Mouse (Mus musculus) intestine, postnatal 0 days (tissue): ENCODE results near the gene Brca1. TPM values are rescaled to one million over a fixed set of nuclear protein-coding genes. Genes with fewer than 3 reads are reported as not detected.

Experiments
- ATAC-seq: fragments of 200-750 bp; cut with Nextera tagmentation; 2 replicates; pipeline ENCODE4 v1.8.0; 2017; ENCODE audit warnings: mild to moderate bottlenecking, moderate TSS enrichment, moderate library complexity
- H3K27ac ChIP-seq: fragments of 300-500 bp; sonication (generic); 2 replicates; pipeline ENCODE4 v1.5.1; 2014; ENCODE audit warnings: mild to moderate bottlenecking, low read depth, low read length, moderate library complexity
- H3K27me3 ChIP-seq: fragments of 300-500 bp; sonication (generic); replicated peaks from 2 replicates; pipeline ENCODE4 v1.6.1; 2014; ENCODE audit warnings: low read length, mixed read lengths; ENCODE audit not compliant: control insufficient read depth, insufficient read depth
- H3K36me3 ChIP-seq: fragments of 300-500 bp; sonication (generic); 2 replicates; pipeline ENCODE4 v1.6.1; 2014; ENCODE audit warnings: mild to moderate bottlenecking, moderate library complexity; ENCODE audit not compliant: control insufficient read depth, insufficient read depth
- H3K4me1 ChIP-seq: fragments of 300-500 bp; sonication (generic); replicated peaks from 2 replicates; pipeline ENCODE4 v1.6.1; 2014; ENCODE audit warnings: antibody characterized with exemption, low read length, mixed read lengths; ENCODE audit not compliant: control insufficient read depth, insufficient read depth
- H3K4me2 ChIP-seq: fragments of 300-500 bp; sonication (generic); replicated peaks from 2 replicates; pipeline ENCODE4 v1.6.1; 2014; ENCODE audit warnings: low read depth, mild to moderate bottlenecking, moderate library complexity
- H3K4me3 ChIP-seq: fragments of 300-500 bp; sonication (generic); 2 replicates; pipeline ENCODE4 v1.5.1; 2014; ENCODE audit warnings: low read depth, low read length
- H3K9ac ChIP-seq: fragments of 300-500 bp; sonication (generic); 2 replicates; pipeline ENCODE4 v1.6.1; 2014; ENCODE audit warnings: mild to moderate bottlenecking, low read depth, low read length
- H3K9me3 ChIP-seq: fragments of 300-500 bp; sonication (generic); 2 replicates; pipeline ENCODE4 v1.6.1; 2016; ENCODE audit warnings: mixed run types; ENCODE audit not compliant: control insufficient read depth
- CTCF ChIP-seq: sonication (generic); IDR thresholded peaks from 2 replicates; pipeline ENCODE4 v1.5.1; 2016; ENCODE audit warnings: low read depth, mild to moderate bottlenecking, control low read depth, antibody characterized with exemption, moderate library complexity
- WGBS: fragments of 180-500 bp; shearing (Covaris S2); extraction: QIAGEN DNeasy Blood & Tissue Kit; methylation state at CpG from one replicate; pipeline ENCODE4 v1.1.7; 2014; 5-methylcytosine and 5-hydroxymethylcytosine counted together
- polyA plus RNA-seq: library from polyadenylated mRNA; unstranded; fragments of >200 nt; fragmentation: Nextera tagmentation; extraction: Ambion mirVana; gene quantifications from 2 replicates; pipeline ENCODE4 v1.2.1, GENCODE M21; 2015

The Brca1 gene
- polyA plus RNA-seq, 1 experiment from 2014 or later: 2.3 TPM

DNA sequence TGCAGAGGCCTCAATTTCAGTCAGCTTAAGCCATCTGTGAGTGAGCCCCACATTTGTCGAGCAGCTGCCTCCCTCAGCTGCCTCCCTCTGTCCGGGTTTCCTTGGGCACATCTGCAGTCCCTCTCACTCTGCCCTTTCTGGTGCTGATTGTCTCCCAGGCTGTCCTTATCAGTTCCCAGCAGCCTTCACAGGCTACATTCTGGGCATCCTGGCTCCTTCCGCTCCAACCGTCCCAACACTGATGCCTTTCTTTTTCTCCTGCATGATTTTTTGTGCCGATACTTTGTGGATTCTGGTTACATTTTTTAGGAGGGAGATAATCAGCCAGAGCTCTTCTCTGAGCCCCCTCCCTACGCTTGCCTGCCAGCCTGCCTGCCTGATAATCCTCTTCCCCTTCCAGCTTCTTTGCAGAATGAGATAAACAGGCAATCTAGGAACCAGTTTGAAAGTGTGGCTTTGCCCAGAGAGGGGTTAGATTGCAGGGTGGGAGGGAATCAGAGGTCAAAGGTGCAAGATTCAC lies 66.2 kb downstream of the Brca1 start:
- no peak for ATAC-seq
- Histone ChIP-seq H3K27me3 (no peaks in the 10 kb centered on the region), H3K9ac (no peak overlapping the region), H3K9me3 (no peaks in the 10 kb centered on the region), H3K4me3 (no peak overlapping the region), H3K27ac (peak overlapping the region; percentile 21; the same call in 1 of the 2 replicates), H3K4me1 (0 out of 2 replicates have a peak, but pooled peaks cover 2% of the 10 kb centered on the region), H3K36me3 (peaks cover 21% of the 10 kb centered on the region; the same call in 1 of the 2 replicates), H3K4me2 (no peak overlapping the region)
- TF ChIP-seq CTCF: no peak
- 31% methylated on average over 6 of the region's 6 CpGs for WGBS

DNA sequence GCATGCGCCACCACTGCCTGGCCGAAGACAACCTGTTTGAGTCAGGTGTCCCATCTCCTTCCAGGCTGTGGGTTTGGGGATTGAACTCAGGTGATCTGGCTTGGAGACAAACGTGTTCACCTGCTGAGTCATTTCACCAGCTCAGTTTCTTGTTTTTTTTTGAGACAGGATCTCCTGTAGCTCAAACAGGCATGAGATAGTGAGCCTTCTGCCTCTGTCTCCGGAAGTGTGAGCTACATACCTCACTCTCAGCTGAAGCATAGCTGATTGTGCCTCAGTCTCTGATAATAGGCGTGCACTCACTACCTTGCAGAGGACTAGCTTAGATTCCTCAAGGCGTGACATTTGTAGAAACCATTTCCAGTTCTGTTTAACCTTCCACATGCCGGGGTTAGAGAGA lies 66.9 kb downstream of the Brca1 start:
- no peak for ATAC-seq
- 65% methylated on average over 7 of the region's 7 CpGs for WGBS
- Histone ChIP-seq H3K4me2 (no peak overlapping the region), H3K9ac (no peak overlapping the region), H3K27me3 (no peaks in the 10 kb centered on the region), H3K27ac (no peak overlapping the region), H3K4me3 (no peak overlapping the region), H3K4me1 (0 out of 2 replicates have a peak, but pooled peaks cover 2% of the 10 kb centered on the region), H3K9me3 (no peaks in the 10 kb centered on the region), H3K36me3 (peaks cover 17% of the 10 kb centered on the region; the same call in 1 of the 2 replicates)
- TF ChIP-seq CTCF: no peak

DNA sequence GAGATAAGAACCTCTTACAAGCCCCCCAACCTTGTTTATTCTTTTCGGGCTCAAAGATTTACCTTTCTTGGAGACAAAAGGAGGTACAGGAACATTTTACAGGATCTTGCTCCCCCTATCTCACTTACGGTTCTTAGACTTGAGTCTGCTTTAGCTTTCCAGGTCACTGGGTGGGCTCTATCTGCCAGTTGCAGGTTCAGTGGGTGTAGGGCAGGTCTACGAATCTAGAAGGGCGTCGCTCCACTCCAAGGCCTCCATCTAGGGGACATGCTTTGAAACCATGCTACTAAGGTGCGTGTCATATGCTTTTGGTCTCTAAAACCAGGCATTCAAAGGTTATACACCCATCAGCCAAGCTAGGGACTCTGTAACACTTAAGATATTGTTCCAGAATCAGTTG lies 67.5 kb downstream of the Brca1 start:
- no peak overlapping the region for H3K27ac ChIP-seq
- 53% methylated on average over 6 of the region's 6 CpGs for WGBS
- 0 out of 2 replicates have a peak, but pooled peaks cover 4% of the 10 kb centered on the region for H3K4me1 ChIP-seq
- H3K9me3 ChIP-seq: no peaks in the 10 kb centered on the region
- H3K27me3 ChIP-seq: no peaks in the 10 kb centered on the region
- TF ChIP-seq CTCF: no peak
- ATAC-seq: no peak
- H3K4me2 ChIP-seq: no peak overlapping the region
- H3K4me3 ChIP-seq: no peak overlapping the region
- peaks cover 12% of the 10 kb centered on the region; the same call in 1 of the 2 replicates for H3K36me3 ChIP-seq
- no peak overlapping the region for H3K9ac ChIP-seq

DNA sequence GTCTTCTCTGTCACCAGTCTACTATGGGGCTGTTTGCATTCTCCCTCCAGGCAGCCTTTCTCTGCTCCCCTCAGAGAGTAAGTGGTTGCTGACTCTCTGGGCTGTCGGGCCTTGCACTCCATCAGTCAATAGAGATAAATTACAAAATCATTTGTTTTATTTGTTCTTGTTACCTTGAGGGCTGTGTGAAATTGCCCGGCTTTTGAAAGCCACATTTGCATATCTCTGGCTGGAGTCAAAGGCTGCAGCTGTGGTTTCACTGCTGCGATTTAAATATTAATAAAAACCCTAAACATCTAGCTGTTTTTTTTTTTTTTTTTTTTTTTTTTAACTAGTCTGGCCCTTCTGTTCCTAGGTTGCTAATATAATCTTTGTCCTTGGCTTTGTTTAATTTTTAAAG lies 68.0 kb downstream of the Brca1 start:
- H3K4me2 ChIP-seq: no peak overlapping the region
- no peaks in the 10 kb centered on the region for H3K27me3 ChIP-seq
- no peaks in the 10 kb centered on the region for H3K9me3 ChIP-seq
- ATAC-seq: no peak
- peaks cover 12% of the 10 kb centered on the region; the same call in 1 of the 2 replicates for H3K36me3 ChIP-seq
- no peak overlapping the region for H3K4me3 ChIP-seq
- 21% methylated on average over 3 of the region's 3 CpGs for WGBS
- 0 out of 2 replicates have a peak, but pooled peaks cover 5% of the 10 kb centered on the region for H3K4me1 ChIP-seq
- H3K9ac ChIP-seq: no peak overlapping the region
- H3K27ac ChIP-seq: no peak overlapping the region
- no peak for TF ChIP-seq CTCF

DNA sequence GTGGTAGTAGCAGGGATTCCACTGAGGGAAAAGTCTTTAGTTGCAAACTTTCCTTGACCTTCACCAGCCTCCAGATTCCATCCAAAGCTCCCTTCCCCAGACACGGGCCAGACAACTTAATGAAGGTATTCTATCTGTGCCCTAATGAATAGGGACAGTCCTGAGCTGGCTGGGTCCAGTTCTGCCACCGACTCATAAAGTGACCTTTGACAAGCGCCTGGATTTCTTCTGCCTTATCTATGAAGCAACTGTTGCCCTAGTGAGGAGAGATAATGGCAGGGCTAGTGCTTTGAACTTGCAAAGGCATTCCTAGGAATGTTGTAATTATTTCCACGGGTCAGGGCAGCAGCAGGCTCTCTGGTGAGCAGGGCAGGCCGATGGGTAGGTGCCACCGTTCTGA lies 70.8 kb downstream of the Brca1 start:
- no peaks in the 10 kb centered on the region for H3K36me3 ChIP-seq
- whole genome bisulfite sequencing: 9% methylated on average over 6 of the region's 6 CpGs
- H3K9ac ChIP-seq: no peak overlapping the region
- no peaks in the 10 kb centered on the region for H3K9me3 ChIP-seq
- peak overlapping the region; percentile 74 for H3K27ac ChIP-seq
- H3K4me2 ChIP-seq: no peak overlapping the region
- peak; percentile 87 for ATAC-seq
- no peak for TF ChIP-seq CTCF
- no peak overlapping the region for H3K4me3 ChIP-seq
- H3K27me3 ChIP-seq: no peaks in the 10 kb centered on the region
- 0 out of 2 replicates have a peak, but pooled peaks cover 7% of the 10 kb centered on the region for H3K4me1 ChIP-seq

DNA sequence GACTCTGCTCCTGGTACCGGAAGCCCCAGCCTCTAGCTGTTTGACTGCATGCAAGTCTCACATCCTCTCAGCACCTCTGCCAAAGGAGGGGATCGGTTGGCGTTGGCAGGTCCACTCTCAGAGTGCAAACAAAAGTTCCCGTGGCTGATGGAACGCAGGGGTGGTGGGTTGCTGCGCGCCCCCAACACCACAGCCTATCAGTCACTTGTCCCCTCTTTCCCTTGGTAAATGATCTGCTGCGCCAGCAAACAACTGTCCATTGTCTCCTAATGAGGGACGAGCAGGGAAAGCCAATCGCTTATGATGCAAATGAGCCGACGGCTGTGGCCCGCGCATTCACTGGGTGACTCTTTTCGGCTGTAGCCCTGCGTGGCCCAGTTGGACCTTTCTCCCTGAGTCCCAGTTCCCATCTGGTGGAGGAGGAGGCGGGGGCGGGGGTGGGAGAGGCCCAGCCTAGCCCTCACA lies 72.6 kb downstream of the Brca1 start:
- ATAC-seq: no peak
- Histone ChIP-seq H3K4me2 (peak overlapping the region; percentile 52), H3K4me1 (0 out of 2 replicates have a peak, but pooled peaks cover 5% of the 10 kb centered on the region), H3K9ac (no peak overlapping the region), H3K4me3 (no peak overlapping the region; the same call in 1 of the 2 replicates), H3K27ac (peak overlapping the region; percentile 5; the same call in 1 of the 2 replicates), H3K9me3 (no peaks in the 10 kb centered on the region), H3K27me3 (no peaks in the 10 kb centered on the region), H3K36me3 (no peaks in the 10 kb centered on the region)
- no peak for TF ChIP-seq CTCF
- WGBS: 10% methylated on average over 18 of the region's 18 CpGs
